Mouse (Mus musculus): Measurements from ENCODE around the gene Tsku. TPM values are rescaled to one million over a fixed set of nuclear protein-coding genes. Genes with fewer than 3 reads are reported as not detected.

Gene Tsku
- polyA plus RNA-seq, 1 experiment from 2014 or later, result 10.9 TPM

DNA sequence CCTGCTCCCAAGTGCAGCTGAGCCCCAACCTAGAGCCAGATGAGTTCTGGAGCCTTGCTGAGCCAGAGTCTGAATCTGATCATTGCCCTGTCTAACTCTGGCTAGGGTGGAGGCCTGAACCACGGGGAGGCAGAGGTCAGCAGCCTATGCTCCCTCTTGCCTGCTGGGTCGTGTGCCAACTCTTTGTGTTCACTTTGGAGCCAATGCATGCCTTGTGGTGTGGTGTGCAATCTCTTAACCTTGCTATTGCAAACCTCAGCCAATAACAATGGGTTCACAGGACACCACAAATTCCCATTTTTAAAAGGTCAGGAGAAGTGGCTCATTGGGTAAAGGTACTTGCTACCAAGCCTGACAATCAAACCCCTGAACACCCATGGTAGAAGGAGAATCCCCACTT is 44.6 kb downstream of the Tsku start:
- Histone ChIP-seq H3K36me3 (replicated peaks) (no peaks in the 10 kb centered on the region), H3K27me3 (replicated peaks; ENCODE audit: low read depth, poor library complexity, severe bottlenecking) (no peaks in the 10 kb centered on the region), H3K27ac (replicated peaks) (no peak overlapping the region), H3K4me3 (no peak overlapping the region), H3K9me3 (no peaks in the 10 kb centered on the region), H3K4me1 (no peaks in the 10 kb centered on the region; the same call in 1 of the 2 replicates)
- 50% methylated on average over 2 of the region's 2 CpGs for WGBS
- DNase-seq (ENCODE audit: low spot score), result no peak

DNA sequence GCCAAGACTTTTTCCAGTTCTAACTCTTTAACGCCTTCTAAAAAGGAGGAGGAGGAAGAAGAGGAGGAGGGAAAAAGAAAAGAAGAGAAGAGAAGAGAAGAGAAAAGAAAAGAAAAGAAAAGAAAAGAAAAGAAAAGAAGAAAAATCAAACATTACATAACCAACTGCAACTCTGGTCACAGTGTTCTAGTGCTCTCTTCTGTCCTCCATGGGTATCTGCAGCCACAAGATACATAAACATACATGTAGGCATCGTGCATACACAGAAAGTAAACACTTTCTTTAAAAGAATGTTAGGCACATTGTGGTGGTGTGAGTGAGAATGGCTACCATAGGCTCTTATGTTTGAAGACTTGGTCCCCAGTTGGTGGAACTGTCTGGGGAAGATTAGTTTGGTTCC is 46.0 kb downstream of the Tsku start:
- WGBS, result 89% methylated on average over 2 of the region's 2 CpGs
- Histone ChIP-seq H3K27ac (replicated peaks) (no peak overlapping the region), H3K36me3 (replicated peaks) (no peaks in the 10 kb centered on the region), H3K4me3 (no peak overlapping the region), H3K9me3 (no peaks in the 10 kb centered on the region), H3K4me1 (no peaks in the 10 kb centered on the region; the same call in 1 of the 2 replicates), H3K27me3 (replicated peaks; ENCODE audit: low read depth, poor library complexity, severe bottlenecking) (no peaks in the 10 kb centered on the region)
- DNase-seq (ENCODE audit: low spot score), result no peak

DNA sequence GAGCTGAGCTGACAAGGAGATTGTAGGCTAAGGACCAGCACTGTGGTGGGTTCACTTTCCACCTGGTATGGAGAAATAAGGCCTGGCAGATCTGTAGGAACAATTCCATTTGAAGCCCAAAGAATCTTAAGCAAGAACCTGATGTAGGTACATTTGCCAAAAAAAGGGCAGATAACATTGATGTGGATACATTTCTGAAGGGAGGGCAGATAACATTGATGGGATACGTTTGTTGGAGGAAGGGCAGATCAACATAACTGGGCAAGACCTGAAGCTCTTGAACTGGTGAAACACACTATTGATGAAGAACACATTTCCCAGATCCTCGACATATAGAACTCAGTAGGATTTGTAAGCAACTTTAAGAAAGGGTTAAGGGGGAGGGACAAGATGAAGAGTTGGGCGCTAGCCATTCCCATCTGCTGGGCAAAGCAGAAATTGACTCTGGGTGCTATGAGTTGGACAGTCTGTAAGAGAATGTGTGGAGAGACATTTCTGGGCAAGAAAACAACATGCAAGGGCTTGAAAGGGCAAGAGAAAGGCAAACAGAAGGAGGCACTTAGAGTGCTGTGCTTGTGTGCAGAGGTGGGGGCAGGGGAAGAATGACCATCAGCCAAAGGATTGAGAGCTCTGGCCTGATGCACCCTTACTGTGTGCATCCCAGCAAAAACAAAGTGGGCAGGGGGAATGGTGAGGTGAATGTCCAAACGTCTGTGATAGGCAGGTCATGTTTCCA is 48.8 kb downstream of the Tsku start:
- Histone ChIP-seq H3K9me3 (no peaks in the 10 kb centered on the region), H3K27me3 (replicated peaks; ENCODE audit: low read depth, poor library complexity, severe bottlenecking) (peaks cover 11% of the 10 kb centered on the region), H3K36me3 (replicated peaks) (no peaks in the 10 kb centered on the region), H3K4me1 (peaks cover 15% of the 10 kb centered on the region), H3K27ac (replicated peaks) (no peak overlapping the region), H3K4me3 (no peak overlapping the region)
- no peak for DNase-seq (ENCODE audit: low spot score)
- WGBS, result 62% methylated on average over 4 of the region's 4 CpGs

DNA sequence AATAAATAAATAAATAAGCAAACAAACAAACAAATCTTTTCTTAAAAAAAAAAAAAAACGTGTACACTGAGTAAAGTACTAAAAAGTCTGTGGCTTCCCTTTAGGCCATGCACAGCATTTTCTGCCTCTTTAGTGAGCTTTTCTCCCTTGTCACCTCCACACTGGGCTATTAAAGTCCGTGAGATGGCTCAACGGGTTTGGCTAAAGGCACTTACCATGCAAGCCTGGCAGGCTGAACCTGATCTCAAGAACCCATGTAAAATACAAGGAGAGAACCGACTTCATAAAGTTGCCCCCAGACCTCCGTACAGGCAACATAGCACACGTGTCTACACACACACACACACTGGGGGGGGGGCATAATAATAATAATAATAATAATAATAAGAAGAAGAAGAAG is 50.9 kb downstream of the Tsku start:
- WGBS, result 63% methylated on average over 6 of the region's 6 CpGs
- no peak for DNase-seq (ENCODE audit: low spot score)
- Histone ChIP-seq H3K4me3 (no peak overlapping the region), H3K4me1 (peaks cover 15% of the 10 kb centered on the region), H3K27me3 (replicated peaks; ENCODE audit: low read depth, poor library complexity, severe bottlenecking) (peaks cover 11% of the 10 kb centered on the region), H3K9me3 (no peaks in the 10 kb centered on the region), H3K27ac (replicated peaks) (no peak overlapping the region), H3K36me3 (replicated peaks) (no peaks in the 10 kb centered on the region)

DNA sequence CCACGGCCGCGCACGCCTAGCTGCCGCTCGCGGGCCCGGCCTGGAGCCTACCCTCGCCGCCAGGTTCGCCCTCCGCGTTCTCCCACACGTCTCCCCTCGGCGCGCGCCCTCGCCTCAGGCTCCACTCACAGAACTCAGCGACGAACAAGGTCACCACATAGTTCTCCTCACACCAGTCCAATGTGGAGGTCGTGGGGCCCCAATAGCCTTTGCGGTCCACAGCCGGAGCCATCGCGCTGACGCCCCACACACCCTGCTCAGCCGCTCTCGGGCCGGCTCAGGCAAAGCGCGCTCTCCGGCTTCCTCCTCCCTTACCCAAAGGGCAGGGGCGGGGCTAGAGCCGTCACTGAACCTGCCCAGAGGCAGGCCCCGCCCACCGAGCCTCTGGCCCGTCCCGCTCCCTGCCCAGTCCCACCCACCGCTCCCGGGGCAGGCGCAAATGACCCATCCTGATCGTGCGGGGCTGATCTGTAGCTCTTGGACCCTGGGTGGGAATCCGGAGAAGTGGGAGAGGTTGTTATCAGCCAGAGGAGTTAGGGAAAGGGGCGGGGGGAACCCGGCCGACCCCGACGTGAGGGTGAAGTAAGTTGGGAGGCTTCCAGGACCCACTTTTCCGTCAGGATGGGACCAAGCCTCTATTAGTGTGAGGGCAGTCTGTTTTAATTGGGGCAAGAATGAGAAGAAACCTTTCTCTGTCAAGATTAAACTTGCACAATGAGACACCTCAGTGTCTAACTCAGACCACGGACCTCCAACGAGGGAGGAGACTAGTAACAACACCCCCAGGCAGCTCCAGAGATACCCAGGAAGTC is 51.7 kb downstream of the Tsku start:
- Histone ChIP-seq H3K27ac (replicated peaks) (peak overlapping the region; percentile 87), H3K9me3 (no peaks in the 10 kb centered on the region), H3K4me1 (peaks cover 15% of the 10 kb centered on the region), H3K36me3 (replicated peaks) (no peaks in the 10 kb centered on the region), H3K27me3 (replicated peaks; ENCODE audit: low read depth, poor library complexity, severe bottlenecking) (peaks cover 11% of the 10 kb centered on the region), H3K4me3 (peak overlapping the region; percentile 89)
- WGBS, result under 1% methylated on average over 53 of the region's 53 CpGs
- DNase-seq (ENCODE audit: low spot score), result peak; percentile 96

DNA sequence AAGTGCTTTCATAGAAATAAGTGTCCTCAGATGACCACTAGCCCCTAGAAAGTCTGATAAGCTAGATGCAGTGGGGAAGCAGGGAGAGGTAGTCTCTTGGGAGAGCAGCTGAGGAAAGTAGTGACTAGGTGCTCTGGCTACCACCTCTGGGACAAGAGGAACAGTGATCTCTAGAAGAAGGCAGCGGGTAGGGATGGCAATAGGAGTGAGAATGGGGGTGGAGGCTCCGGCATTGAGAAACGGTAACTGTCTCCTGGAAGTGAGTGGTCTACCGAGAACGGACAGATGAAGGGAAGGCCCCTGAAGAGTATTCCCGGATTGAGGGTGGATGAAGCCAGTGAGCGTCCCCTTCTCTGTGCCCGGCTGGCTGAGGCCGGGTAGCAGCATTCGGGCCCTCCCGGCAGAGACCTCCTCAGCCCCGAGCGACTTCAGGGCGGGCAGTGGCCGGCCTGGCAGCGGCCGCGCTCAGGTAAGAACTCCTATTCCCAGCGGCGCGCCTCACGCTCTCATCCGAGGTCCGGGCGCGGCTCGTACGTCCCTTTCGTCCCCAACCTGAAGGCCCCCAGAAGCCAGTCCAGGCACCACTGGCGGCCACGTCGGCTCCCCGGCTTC is 52.4 kb downstream of the Tsku start:
- peaks cover 11% of the 10 kb centered on the region for H3K27me3 ChIP-seq (replicated peaks; ENCODE audit: low read depth, poor library complexity, severe bottlenecking)
- DNase-seq (ENCODE audit: low spot score), result no peak
- peaks cover 15% of the 10 kb centered on the region for H3K4me1 ChIP-seq
- peak overlapping the region; percentile 89 for H3K4me3 ChIP-seq
- no peaks in the 10 kb centered on the region for H3K36me3 ChIP-seq (replicated peaks)
- peak overlapping the region; percentile 87 for H3K27ac ChIP-seq (replicated peaks)
- no peaks in the 10 kb centered on the region for H3K9me3 ChIP-seq
- WGBS, result under 1% methylated on average over 33 of the region's 33 CpGs

DNA sequence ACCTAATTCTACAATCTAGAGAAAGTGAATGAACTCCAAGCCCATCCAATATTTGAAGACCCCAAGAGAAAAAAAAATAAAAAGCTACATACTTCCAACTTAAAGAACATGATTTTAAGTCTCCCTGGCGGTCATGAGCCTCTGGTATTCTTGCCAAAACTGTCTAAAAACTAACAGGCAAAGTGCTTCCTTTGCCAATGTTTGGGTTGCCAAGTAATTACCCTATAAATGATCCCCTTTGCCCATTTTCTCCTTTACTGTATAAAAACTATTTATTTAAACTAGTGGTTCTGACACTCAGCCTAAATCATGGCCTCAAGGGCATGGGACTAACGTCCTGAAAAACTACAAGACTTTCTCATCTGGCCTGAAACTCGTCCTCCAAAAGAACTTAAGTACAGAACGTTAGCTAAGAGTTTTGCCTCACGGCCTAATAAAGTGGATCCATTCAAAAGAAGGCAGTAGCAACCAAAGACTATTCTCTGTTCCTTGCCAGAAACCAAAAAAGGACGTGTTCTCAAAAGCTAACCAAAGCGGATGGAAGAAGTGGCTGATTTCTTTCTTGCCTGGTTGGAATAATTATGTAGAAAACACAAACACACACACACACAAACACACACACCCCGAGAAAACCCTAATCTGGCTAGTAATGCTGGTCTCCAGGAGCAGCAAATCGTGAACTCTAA is 53.1 kb downstream of the Tsku start:
- Histone ChIP-seq H3K27ac (replicated peaks) (no peak overlapping the region; the same call in 1 of the 2 replicates), H3K27me3 (replicated peaks; ENCODE audit: low read depth, poor library complexity, severe bottlenecking) (peaks cover 11% of the 10 kb centered on the region), H3K4me3 (peak overlapping the region; percentile 89), H3K36me3 (replicated peaks) (no peaks in the 10 kb centered on the region), H3K4me1 (peaks cover 15% of the 10 kb centered on the region), H3K9me3 (no peaks in the 10 kb centered on the region)
- no peak for DNase-seq (ENCODE audit: low spot score)
- WGBS, result 47% methylated on average over 9 of the region's 9 CpGs

DNA sequence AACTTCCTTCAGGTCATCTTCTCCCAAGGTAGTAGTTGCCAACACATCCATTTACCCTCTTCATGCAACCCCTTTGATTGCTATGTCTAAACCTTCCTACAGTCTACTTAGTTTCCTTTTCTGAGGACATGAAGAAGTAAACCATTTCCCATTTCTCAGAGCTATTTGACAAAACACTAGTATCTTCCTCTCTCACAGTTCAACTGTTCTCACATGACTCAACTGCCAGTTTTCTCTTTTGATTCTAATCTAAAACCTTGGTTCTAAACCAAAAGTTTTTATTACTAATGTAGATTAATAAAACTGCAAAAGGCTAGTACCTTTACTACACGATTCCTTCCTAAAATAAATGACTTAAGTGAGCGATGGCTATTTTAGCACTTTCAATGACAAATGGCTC is 53.7 kb downstream of the Tsku start:
- Histone ChIP-seq H3K9me3 (no peaks in the 10 kb centered on the region), H3K4me1 (peaks cover 15% of the 10 kb centered on the region), H3K27ac (replicated peaks) (no peak overlapping the region), H3K27me3 (replicated peaks; ENCODE audit: low read depth, poor library complexity, severe bottlenecking) (peaks cover 11% of the 10 kb centered on the region), H3K4me3 (no peak overlapping the region), H3K36me3 (replicated peaks) (no peaks in the 10 kb centered on the region)
- no peak for DNase-seq (ENCODE audit: low spot score)
- WGBS, result 91% methylated on average over 2 of the region's 2 CpGs

Other genes starting within 250 kb of the Tsku start
- gene Myo7a, start 241.8 kb downstream of the Tsku start, polyA plus RNA-seq (2016; fragmentation: Nextera tagmentation; extraction: Ambion mirVana), result 20.4 and 21.8 TPM in 2 replicates
- 0.18 TPM in 1 of 2 replicates, not detected in the other for gene Omp, start 215.8 kb downstream of the Tsku start, polyA plus RNA-seq (2016; fragmentation: Nextera tagmentation; extraction: Ambion mirVana)
- 4.7 and 5.1 TPM in 2 replicates for gene Capn5, start 183.1 kb downstream of the Tsku start, polyA plus RNA-seq (2016; fragmentation: Nextera tagmentation; extraction: Ambion mirVana)
- gene B3gnt6, start 161.8 kb downstream of the Tsku start, polyA plus RNA-seq (2016; fragmentation: Nextera tagmentation; extraction: Ambion mirVana), result not detected in 2 replicates
- 18.0 and 21.3 TPM in 2 replicates for gene Acer3, start 40.1 kb downstream of the Tsku start, polyA plus RNA-seq (2016; fragmentation: Nextera tagmentation; extraction: Ambion mirVana)
- gene Gucy2d, start 79.1 kb upstream of the Tsku start, polyA plus RNA-seq (2016; fragmentation: Nextera tagmentation; extraction: Ambion mirVana), result not detected in 2 replicates
- 3.6 and 3.7 TPM in 2 replicates for gene Lrrc32, start 128.0 kb upstream of the Tsku start, polyA plus RNA-seq (2016; fragmentation: Nextera tagmentation; extraction: Ambion mirVana)

Data from embryonic facial prominence, embryonic 10.5 days (tissue).